Mouse (Mus musculus) brain, embryonic 14.5 days (tissue): ENCODE results near the gene Col19a1.

Experiments
- CTCF ChIP-seq: fragments of 200-500 bp; IDR thresholded peaks from 2 replicates; pipeline ENCODE4 v1.5.1; 2012; ENCODE audit warnings: inconsistent platforms, mild to moderate bottlenecking, moderate library complexity, borderline replicate concordance; ENCODE audit not compliant: insufficient read depth, insufficient read length; ENCODE audit errors: extremely low read depth
- POLR2A ChIP-seq: fragments of 200-500 bp; IDR thresholded peaks from 2 replicates; pipeline ENCODE4 v1.6.1; 2012; ENCODE audit warnings: mild to moderate bottlenecking, inconsistent platforms, borderline replicate concordance; ENCODE audit not compliant: poor library complexity, insufficient read depth, insufficient read length, severe bottlenecking; ENCODE audit errors: extremely low read depth

DNA sequence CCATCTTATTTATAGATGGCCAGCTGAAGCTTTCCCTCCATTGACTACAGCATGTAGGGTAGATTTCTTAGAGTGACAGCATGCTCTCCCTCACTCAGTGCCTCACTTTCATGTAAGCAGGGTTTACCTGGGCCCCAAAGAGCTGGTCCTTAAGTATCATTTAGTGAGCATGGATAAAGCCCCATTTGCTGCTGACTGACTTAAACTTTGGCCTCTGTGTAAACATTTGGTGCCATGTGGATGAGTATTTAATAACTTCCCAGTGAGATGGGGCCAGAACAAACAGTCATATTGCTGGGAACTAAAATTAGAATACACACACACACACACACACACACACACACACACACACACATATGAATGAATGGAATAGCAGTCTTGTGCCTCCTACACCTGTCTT is 149.8 kb downstream of the Col19a1 start:
- TF ChIP-seq POLR2A (no peak), CTCF (no peak)
